Mouse (Mus musculus) forebrain, postnatal 0 days (tissue): Measurements from ENCODE around the gene Nfib. TPM values are rescaled to one million over a fixed set of nuclear protein-coding genes. Genes with fewer than 3 reads are reported as not detected.
A peak's percentile ranks its signal among the peaks of the same experiment; 100 is the strongest.
"Not testable (repeated sequence)": the region's sequence is repeated elsewhere in the genome, so short reads cannot be mapped to it uniquely, and the experiment has no call there.

Experiments used
- ATAC-seq: fragments of 200-750 bp; cut with Nextera tagmentation; 2 replicates; pipeline ENCODE4 v1.8.0; 2017; ENCODE audit warnings: mild to moderate bottlenecking, moderate library complexity
- DNase-seq: peaks from one replicate; pipeline ENCODE4 v3.0.0-alpha.2; 2015
- H3K27ac ChIP-seq: fragments of 300-500 bp; sonication (generic); 2 replicates; pipeline ENCODE4 v1.5.1; 2014; ENCODE audit warnings: low read depth, mild to moderate bottlenecking, antibody characterized with exemption, low read length, moderate library complexity, mixed read lengths
- H3K27me3 ChIP-seq: fragments of 300-500 bp; sonication (generic); 2 replicates; pipeline ENCODE4 v1.6.1; 2014; ENCODE audit warnings: mild to moderate bottlenecking, low read length, mixed read lengths; ENCODE audit not compliant: insufficient read depth
- H3K36me3 ChIP-seq: fragments of 300-500 bp; sonication (generic); 2 replicates; pipeline ENCODE4 v1.6.1; 2014; ENCODE audit warnings: mild to moderate bottlenecking, moderate library complexity; ENCODE audit not compliant: insufficient read depth
- H3K4me1 ChIP-seq: fragments of 300-500 bp; sonication (generic); 2 replicates; pipeline ENCODE4 v1.6.1; 2014; ENCODE audit warnings: antibody characterized with exemption; ENCODE audit not compliant: insufficient read depth
- H3K4me2 ChIP-seq: fragments of 300-500 bp; sonication (generic); 2 replicates; pipeline ENCODE4 v1.6.1; 2014; ENCODE audit warnings: low read depth, mild to moderate bottlenecking, moderate library complexity
- H3K4me3 ChIP-seq: fragments of 300-500 bp; sonication (generic); 2 replicates; pipeline ENCODE4 v1.5.1; 2014; ENCODE audit warnings: low read depth, low read length, mixed read lengths
- H3K9ac ChIP-seq: fragments of 300-500 bp; sonication (generic); 2 replicates; pipeline ENCODE4 v1.6.1; 2014; ENCODE audit warnings: mild to moderate bottlenecking
- H3K9me3 ChIP-seq: fragments of 300-500 bp; sonication (generic); 2 replicates; pipeline ENCODE4 v1.6.1; 2016; ENCODE audit warnings: low read length
- CTCF ChIP-seq: sonication (generic); IDR thresholded peaks from 2 replicates; pipeline ENCODE4 v1.5.1; 2016; ENCODE audit warnings: antibody characterized with exemption, control low read depth, low read depth
- WGBS: fragments of 180-500 bp; shearing (Covaris S2); extraction: QIAGEN DNeasy Blood & Tissue Kit; methylation state at CpG from one replicate; pipeline ENCODE4 v1.1.7; 2014; 5-methylcytosine and 5-hydroxymethylcytosine counted together
- polyA plus RNA-seq: library from polyadenylated mRNA; unstranded; fragments of >200 nt; fragmentation: Nextera tagmentation; extraction: Ambion mirVana; gene quantifications from 2 replicates; pipeline ENCODE4 v1.2.1, GENCODE M21; 2015
- total RNA-seq: library from RNA; depleted of rRNA; stranded (reverse); fragments of >200 nt; gene quantifications from 2 replicates; pipeline ENCODE4 v1.2.3, GENCODE M21; 2014

Gene Nfib
- total and polyA plus RNA-seq, 2 experiments from 2014 or later: 69.0 to 135 TPM

GRCm38 (mm10) chr4:82272099-82272498, 433.5 kb downstream of the Nfib start:
- TF ChIP-seq CTCF: no peak
- Histone ChIP-seq H3K4me2 (no peak overlapping the region), H3K27me3 (no peaks in the 10 kb centered on the region), H3K36me3 (no peaks in the 10 kb centered on the region), H3K27ac (no peak overlapping the region), H3K4me1 (no peaks in the 10 kb centered on the region), H3K9me3 (no peaks in the 10 kb centered on the region), H3K9ac (no peak overlapping the region), H3K4me3 (no peak overlapping the region)
- WGBS: 71% methylated on average over 4 of the region's 4 CpGs
- ATAC-seq (no peak), DNase-seq (no peak)

GRCm38 (mm10) chr4:82271547-82271946, 434.0 kb downstream of the Nfib start:
- no peak overlapping the region for H3K4me3 ChIP-seq
- H3K9me3 ChIP-seq: no peaks in the 10 kb centered on the region
- H3K9ac ChIP-seq: no peak overlapping the region
- H3K36me3 ChIP-seq: no peaks in the 10 kb centered on the region
- ATAC-seq (no peak), DNase-seq (no peak)
- 52% methylated on average over 3 of the region's 3 CpGs for WGBS
- no peak overlapping the region for H3K4me2 ChIP-seq
- no peak for TF ChIP-seq CTCF
- no peaks in the 10 kb centered on the region for H3K27me3 ChIP-seq
- H3K4me1 ChIP-seq: no peaks in the 10 kb centered on the region
- no peak overlapping the region for H3K27ac ChIP-seq

GRCm38 (mm10) chr4:82267832-82268778, 437.4 kb downstream of the Nfib start:
- H3K27ac ChIP-seq: no peak overlapping the region
- 59% methylated on average over 14 of the region's 14 CpGs for WGBS
- H3K27me3 ChIP-seq: no peaks in the 10 kb centered on the region
- H3K9me3 ChIP-seq: no peaks in the 10 kb centered on the region
- DNase-seq (no peak), ATAC-seq (peak; percentile 40; the same call in 1 of the 2 replicates)
- TF ChIP-seq CTCF: no peak
- H3K36me3 ChIP-seq: no peaks in the 10 kb centered on the region
- H3K9ac ChIP-seq: no peak overlapping the region
- H3K4me2 ChIP-seq: no peak overlapping the region
- no peaks in the 10 kb centered on the region for H3K4me1 ChIP-seq
- H3K4me3 ChIP-seq: no peak overlapping the region

- no peak overlapping the region for H3K4me2 ChIP-seq
- WGBS: 65% methylated on average over 4 of the region's 4 CpGs
Measured at GRCm38 (mm10) chr4:82266066-82266619, 439.4 kb downstream of the Nfib start.

DNA sequence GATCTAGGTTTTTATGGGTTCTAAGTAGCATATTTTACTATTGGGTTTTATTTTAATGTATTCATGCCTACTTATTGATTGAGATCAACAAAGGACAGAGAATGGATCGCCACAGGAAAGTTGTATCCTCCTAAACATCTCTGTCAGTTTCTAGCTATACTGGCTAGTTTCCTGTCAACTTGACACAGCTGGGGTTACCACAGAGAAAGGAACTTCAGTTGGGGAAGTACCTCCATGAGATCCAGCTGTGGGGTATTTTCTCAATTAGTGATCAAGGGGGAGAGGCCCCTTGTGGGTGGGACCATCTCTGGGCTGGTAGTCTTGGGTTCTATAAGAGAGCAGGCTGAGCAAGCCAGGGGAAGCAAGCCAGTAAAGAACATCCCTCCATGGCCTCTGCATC, 447.0 kb downstream of the Nfib start:
- WGBS: 89% methylated on average over 1 of the region's 1 CpGs
- not testable (repeated sequence) for H3K27ac ChIP-seq, H3K9ac ChIP-seq, H3K36me3 ChIP-seq, H3K27me3 ChIP-seq, DNase-seq, H3K4me2 ChIP-seq, ATAC-seq, H3K9me3 ChIP-seq, H3K4me3 ChIP-seq, H3K4me1 ChIP-seq

More at GRCm38 (mm10) chr4:82266066-82266619, 439.4 kb downstream of the Nfib start:
- H3K9me3 ChIP-seq: no peaks in the 10 kb centered on the region
- no peaks in the 10 kb centered on the region for H3K4me1 ChIP-seq
- no peak overlapping the region for H3K9ac ChIP-seq
- ATAC-seq: no peak
- DNase-seq: no peak
- no peaks in the 10 kb centered on the region for H3K27me3 ChIP-seq
- TF ChIP-seq CTCF: no peak
- H3K4me3 ChIP-seq: no peak overlapping the region
- no peak overlapping the region for H3K27ac ChIP-seq
- H3K36me3 ChIP-seq: no peaks in the 10 kb centered on the region

GRCm38 (mm10) chr4:82252054-82252453, 453.5 kb downstream of the Nfib start:
- no peak for ATAC-seq
- Histone ChIP-seq H3K4me1 (no peaks in the 10 kb centered on the region), H3K9ac (no peak overlapping the region), H3K9me3 (no peaks in the 10 kb centered on the region), H3K36me3 (no peaks in the 10 kb centered on the region), H3K27me3 (no peaks in the 10 kb centered on the region), H3K4me3 (no peak overlapping the region), H3K27ac (no peak overlapping the region), H3K4me2 (no peak overlapping the region)
- no peak for DNase-seq
- no peak for TF ChIP-seq CTCF
- WGBS: 96% methylated on average over 8 of the region's 8 CpGs

- WGBS: 38% methylated on average over 5 of the region's 5 CpGs
- Histone ChIP-seq H3K9me3 (no peaks in the 10 kb centered on the region), H3K36me3 (no peaks in the 10 kb centered on the region), H3K4me2 (no peak overlapping the region), H3K9ac (no peak overlapping the region), H3K27me3 (no peaks in the 10 kb centered on the region), H3K4me3 (no peak overlapping the region), H3K4me1 (no peaks in the 10 kb centered on the region), H3K27ac (no peak overlapping the region)
- ATAC-seq (no peak), DNase-seq (no peak)
- TF ChIP-seq CTCF: no peak
Measured at GRCm38 (mm10) chr4:82250355-82250659, 455.2 kb downstream of the Nfib start.
